Mouse (Mus musculus) stomach, postnatal 0 days (tissue): Measurements from ENCODE around the gene Mfsd6.

Source experiments
- CTCF ChIP-seq: IDR thresholded peaks from 2 replicates; pipeline ENCODE4 v1.5.1; 2016; ENCODE audit warnings: antibody characterized with exemption, low read depth, mild to moderate bottlenecking, moderate library complexity
- EP300 ChIP-seq: optimal IDR thresholded peaks from 2 replicates; pipeline ENCODE3; 2016; ENCODE audit warnings: antibody characterized with exemption

GRCm38 (mm10) chr1:52618217-52618616, 109.0 kb downstream of the Mfsd6 start:
- no peak for TF ChIP-seq CTCF
- no peak for TF ChIP-seq EP300
